Mouse (Mus musculus): ENCODE measurements around the gene Shisa7.
A peak's percentile ranks its signal among the peaks of the same experiment; 100 is the strongest.
"Not testable (repeated sequence)": the region's sequence is repeated elsewhere in the genome, so short reads cannot be mapped to it uniquely, and the experiment has no call there.

The Shisa7 gene

DNA sequence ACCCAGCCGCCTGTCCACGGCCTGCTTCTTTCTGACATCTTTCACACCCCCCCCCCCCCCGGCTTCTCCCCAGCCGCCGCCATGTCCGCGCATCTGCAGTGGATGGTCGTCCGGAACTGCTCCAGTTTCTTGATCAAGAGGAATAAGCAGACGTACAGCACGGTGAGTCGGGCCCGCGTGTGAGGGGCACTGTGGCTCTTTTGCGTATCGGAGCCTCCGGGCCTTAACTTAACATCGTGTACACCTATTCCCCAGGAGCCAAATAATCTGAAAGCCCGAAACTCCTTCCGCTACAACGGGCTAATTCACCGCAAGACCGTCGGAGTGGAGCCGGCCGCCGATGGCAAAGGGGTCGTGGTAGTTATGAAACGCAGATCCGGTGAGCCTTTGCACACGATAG is 51.2 kb downstream of the Shisa7 start:
- not testable (repeated sequence) for DNase-seq

DNA sequence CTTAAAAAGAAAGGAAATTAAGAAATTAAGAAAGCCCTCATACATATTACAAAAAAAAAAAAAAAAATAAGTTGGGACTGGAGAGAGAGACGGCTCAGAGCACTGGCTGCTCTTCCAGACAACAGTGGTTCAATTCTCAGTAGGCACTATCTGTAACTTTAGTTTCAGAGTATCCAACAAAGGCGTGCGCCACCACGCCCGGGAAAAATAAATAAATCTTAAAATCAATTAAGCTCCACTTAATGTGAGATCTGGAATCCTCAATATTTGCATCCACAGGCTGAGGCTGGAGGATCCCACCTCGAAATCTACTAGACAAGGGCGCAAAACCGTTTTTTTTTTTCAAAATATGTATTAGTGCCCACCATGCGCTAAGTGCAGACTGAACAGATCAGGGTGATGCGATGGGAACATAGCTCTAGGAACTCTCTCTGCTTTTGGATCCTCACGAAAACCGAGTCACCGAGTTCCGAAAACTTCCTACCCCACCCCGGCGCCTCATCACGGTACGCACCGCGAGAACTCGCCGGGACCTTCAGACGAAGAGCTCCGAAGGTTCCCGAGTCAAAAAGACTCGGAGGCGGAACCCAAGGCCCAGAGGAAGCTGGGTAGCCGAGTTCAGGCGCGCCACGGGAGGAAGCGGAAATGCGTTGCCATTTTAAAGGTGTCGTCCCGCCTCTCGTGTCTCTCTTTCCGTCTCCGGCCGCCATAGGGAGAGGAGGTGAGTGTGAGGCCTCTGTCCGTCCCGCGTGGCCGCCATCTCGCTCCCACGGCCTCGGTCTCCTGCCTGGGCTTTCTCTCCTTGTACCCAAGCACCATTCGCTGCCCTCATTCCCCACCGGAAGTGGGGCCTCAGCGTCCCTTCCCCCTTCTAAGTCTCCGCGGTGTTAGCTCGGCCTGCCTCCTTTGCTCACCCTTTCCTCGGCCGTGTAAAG is 52.0 kb downstream of the Shisa7 start, which contains the start of gene Rpl28:
Gene Rpl28, plus strand, starts transcription at position 597 of the 935 bp plus-strand sequence.
- DNase-seq: peak; percentile 95

DNA sequence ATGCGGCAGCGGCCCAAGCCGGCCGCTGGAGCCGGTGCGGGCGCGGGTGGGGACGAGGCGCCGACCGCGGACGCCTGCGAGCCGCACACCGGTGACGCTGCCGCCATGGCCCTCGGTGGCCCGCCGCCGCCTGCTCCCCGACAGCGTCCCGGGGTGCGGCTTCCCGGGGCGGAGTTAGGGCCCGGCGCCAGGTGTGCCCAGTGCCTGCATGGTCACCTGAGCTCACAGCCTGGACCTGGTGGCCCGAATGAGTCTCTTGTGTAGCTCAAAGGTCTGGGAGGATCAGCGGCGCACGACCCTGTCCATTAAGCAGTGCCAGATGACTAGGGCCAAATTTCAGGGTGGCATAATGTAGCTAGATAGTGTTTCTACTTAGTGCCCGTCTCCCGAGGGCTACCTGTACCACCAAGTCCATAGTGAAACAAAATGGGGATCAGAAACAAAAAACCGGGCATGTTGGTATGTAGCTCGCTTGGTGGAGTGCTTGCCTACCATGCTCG is 55.0 kb downstream of the Shisa7 start, which contains the start of gene Tmem238:
Gene Tmem238, minus strand, starts transcription at position 221 of the 500 bp plus-strand sequence.
- DNase-seq: no peak

DNA sequence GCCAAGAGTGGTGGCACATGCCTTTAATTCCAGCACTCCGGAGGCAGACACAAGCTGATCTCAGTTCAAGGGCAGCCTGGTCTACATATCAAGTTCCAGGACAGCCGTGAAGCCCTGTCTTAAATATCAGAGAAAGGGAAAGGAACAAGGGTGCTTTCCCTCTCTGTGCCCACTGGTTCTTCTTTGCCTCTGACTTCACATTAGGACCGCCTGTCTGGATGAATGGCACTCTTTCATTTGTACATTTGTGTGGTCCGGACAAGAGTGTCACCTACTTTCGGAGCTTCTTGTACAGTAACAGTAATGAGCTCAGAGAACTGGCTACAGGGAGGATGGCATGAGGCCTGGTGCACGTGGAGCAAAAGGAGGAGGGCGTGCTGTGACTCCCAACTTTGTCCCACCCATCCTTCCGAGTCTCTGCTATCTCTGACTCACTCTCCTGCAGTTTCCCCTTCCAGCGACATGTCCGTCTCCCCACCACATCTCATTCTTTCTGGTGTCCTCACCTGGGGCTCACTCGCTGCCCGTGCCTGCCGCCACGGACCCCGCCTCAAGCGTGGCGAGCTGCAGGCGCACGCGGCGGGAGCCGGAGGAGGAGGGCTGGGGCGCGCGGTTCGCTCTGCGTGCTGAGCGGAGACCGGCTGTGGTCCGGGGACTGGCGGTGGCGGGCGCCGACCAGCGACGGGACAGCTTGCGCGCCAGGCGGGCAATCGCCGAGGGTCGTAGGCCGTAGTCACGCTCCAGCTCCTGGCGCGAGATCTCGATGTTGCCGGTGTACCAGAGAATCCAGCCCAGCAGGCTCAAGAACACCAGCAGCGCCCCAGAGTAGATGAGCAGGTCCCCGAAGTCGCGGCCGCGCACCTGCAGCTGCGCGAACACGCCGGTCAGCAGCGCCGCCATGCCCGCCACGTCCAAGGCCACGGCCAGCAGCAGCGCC is 55.7 kb downstream of the Shisa7 start:
- DNase-seq: peak; percentile 72

DNA sequence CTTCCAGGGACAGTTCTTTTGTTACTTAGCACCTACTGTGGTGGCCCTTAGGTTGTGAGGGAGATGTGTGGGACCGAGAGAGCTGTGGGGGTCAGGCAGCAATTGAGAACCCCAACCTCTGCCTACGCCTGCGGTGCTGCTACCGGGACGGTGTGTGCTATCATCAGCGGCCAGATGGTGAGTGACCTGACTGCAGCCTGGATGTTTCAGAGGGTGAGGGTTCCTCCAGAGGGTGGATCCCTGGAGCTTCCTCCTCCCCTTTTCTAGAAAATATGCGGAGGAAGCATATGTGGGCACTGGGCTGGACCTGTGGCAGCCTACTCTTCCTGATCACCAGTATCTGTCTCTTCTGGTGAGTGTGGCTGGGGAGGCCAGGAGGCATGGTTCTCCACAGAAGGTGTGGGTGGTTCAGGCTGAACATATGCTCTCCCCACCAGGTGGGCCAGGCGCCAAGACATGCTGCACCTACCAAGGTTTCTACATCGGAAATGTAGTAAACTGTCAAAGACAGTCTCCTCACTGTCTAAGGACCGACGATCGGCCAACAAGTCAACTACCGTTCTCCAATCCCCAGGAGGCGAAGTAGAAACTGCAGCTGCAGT is 60.7 kb downstream of the Shisa7 start:
- DNase-seq: peak; percentile 28

DNA sequence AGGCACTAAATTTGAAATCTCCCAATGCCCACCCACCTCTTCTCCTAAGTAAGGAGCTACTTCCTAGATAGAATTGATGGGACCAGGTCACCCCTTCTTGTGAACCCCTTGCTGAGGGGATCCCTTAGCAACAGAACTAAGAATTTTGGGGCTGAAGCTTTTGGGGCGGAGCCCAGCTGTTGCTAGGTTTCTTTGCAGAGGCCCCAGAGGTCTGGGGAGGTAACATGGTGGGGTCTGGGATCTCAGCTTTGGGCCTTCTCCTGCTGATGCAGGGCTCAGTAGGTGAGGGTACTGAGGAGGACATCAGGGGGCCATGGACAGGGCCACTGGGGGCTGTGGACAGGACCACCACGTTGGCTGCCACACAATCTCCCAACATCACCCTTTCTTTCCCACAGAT is 61.7 kb downstream of the Shisa7 start, which contains the start of the genes Il11 and Tmem190:
Gene Il11, minus strand, starts transcription at position 101 of the 400 bp plus-strand sequence.
Gene Tmem190, plus strand, starts transcription at position 179 of the 400 bp plus-strand sequence.
- no peak for DNase-seq

DNA sequence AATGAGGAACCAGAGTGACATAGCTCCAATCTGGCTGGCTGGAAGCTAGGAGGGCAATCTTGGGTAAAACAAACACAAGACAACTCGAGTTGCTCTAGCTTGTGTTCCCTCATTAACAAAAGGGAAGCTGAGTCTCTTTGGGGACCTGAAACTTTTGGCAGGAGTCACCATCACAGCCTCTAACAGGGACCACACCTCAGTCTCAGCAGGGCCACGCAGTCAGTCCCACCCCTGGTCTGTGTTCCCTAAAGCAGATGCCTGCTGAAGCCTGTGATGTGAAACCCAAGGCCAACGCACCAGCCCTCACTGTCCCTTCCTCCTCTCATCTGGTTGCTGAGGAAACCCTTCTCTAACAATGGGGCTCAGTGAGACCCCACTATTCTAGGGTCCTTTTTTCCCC is 62.4 kb downstream of the Shisa7 start:
- DNase-seq: no peak

DNA sequence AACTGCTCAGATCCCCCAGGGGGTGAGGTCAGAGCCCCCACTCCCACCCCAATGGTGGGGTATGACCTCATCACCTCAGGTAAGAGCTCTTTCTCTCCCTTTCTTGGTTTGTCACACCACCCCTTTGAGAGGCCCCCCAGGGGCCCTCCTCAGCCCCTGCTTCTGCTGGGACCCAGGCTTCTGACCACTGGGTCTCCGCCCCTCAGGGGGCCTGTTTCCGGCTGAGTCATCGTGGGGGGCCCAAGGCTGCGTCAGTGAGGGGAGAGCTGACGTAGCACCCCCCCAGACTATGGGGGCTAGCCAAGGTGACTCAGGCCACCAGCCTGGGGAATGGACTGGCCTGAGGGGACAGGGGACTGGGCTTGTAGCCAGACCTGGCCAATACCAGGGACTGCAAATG is 64.6 kb downstream of the Shisa7 start:
- DNase-seq: no peak

DNA sequence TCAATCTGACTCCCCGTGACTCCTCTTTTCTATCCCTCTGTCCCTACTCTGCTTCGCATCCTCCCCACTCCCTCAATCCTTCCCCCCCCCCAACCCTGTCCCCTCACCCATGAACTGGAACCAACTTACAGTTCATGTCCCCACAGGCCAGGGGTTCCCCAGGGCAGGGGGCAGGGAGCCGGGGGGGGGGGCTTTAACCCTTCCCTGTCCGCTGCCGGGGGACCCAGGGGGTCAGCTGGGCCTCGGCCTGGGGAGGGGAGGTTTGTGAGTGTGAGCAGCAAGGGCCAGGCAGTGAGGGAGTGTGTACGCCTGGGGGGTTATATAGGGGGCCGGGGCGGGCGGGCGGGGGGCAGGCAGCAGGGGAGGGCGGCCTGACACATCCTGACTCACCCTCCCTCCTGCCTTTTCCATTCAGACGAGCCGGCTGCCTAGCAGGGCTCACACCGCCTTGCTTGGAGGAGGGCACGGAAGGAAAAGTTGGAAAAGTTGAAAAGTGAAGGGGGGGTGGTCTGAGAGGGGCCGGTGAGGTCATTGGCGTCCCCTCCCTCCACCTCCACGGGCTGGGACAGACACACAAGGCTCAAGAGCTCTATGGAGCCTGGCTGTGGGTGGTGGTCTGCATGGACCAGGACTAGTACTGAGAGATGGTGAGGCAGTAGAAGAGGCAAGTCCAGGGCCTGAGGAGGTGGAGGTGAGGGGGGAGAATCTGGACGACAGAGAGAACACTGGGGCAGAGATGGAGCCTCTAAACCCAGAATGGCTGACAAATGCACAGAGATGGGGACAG is 66.5 kb downstream of the Shisa7 start:
- no peak for DNase-seq

DNA sequence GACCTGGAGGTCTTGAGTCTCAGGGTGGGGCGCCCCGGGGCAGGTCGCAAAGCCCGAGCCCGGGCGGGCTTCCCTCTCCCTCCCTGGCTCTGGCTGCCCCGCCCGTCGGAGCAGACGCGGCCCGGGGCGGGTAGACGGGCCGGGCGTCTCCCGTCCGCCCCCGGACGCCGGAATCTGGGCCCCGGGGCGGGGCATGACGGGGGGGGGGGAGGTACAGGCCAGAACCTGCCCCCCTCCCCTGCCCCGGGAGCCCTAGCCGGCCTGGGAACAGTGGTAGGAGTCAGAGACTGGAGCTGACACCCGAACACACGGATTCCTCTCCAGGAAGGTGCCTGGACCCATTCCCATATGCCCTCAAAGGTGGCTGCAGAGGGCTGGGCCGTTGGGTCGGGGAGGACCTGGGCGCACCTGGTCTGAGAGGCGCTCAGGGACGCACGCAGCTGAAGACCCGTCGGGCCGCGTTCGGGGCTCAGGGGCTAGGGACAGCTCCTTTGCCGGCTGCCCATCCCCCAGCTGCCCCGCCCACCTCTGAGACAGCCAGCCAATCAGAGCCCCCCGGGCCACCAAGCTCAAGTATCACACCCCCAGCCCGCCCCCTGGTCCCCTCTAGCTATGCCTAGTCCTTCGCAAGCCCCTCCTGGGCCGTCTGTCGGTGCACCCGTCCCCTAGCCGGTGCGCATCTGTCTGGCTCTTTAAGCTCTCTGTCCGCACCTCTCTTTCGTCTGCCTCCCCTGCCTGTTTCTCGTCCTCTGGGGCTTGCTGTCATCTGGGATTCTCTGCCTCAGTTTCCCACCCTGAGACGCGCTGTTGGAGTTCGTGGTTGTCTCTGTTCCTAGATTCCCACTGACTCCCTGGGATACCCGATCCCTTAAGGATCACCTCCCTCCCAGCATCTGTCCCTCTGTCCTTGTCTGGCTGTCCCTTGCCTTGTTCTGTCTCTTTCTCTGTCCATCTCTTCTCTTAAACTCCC is 67.3 kb downstream of the Shisa7 start:
- DNase-seq: no peak

DNA sequence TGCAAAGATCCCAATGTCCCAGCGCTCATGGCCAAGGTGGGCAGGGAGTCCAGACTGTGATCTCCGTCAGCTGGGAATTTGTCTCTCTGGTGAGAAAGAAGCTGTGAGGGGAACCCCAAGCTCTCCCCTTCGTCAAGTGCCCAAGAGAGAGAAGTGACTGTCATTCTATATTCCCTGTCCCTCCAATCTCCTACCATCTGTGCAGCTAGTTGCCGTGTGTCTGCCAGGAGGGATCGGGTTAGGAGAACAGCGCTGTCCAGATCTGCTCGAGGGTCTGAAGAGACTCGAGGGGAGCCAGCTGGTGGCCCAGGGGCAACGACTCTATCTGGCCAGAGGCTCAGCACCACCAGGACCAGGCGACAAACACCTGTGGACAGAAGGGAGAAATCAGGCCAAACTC is 68.4 kb downstream of the Shisa7 start:
- DNase-seq: no peak

Data from right cerebral cortex, postnatal 25 days (tissue).